Mouse (Mus musculus): ENCODE measurements around the gene Gm14743.
"Not testable (repeated sequence)": the region's sequence is repeated elsewhere in the genome, so short reads cannot be mapped to it uniquely, and the experiment has no call there.

DNA sequence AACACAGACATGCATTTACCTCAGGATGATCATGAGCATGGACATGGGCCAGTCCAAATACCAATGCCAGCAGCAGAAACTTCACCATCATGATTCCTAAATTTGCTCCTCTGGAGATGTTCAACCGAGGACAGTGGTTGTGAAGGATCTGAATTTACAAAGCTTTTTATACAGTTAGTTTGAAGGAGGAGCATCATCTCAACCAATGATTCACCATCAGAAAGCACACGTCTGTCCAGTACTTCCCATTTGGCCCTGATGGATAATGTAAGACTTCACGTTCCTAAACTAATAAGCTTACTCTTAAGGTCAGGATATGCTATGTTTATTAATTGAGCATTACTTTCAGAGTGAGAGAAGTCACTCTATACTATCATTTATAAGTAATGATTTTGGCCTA lies at the start of gene Gm14743:
- TF ChIP-seq POLR2A (IDR thresholded peaks at IDR 0.05; ENCODE audit: low read depth, low read length); CTCF (IDR thresholded peaks at IDR 0.05; ENCODE audit: extremely low read depth, insufficient read depth, insufficient read length, insufficient replicate concordance): not testable (repeated sequence)
